Mouse (Mus musculus): ENCODE measurements around the gene Cav2.

- TF ChIP-seq POLR2A (IDR thresholded peaks at IDR 0.05; ENCODE audit: extremely low read depth, insufficient read depth, low read length) (no peak), CTCF (IDR thresholded peaks at IDR 0.05; ENCODE audit: low read depth, low read length) (no peak)
Measured at GRCm38 (mm10) chr6:17262786-17263185, 18.2 kb upstream of the Cav2 start.
